Mouse (Mus musculus) neural tube, embryonic 10.5 days (tissue): ENCODE measurements around the gene Ms4a18.
"Not testable (repeated sequence)": the region's sequence is repeated elsewhere in the genome, so short reads cannot be mapped to it uniquely, and the experiment has no call there.

Experiments
- DNase-seq: peaks from one replicate; pipeline ENCODE4 v3.0.0-alpha.2; 2017; ENCODE audit warnings: low spot score; ENCODE audit errors: extremely low spot score

The Ms4a18 gene

GRCm38 (mm10) chr19:11017891-11018290 is at the start of gene Ms4a18:
Ms4a18 (minus strand) TSS chr19:11018031.
- no peak for DNase-seq

GRCm38 (mm10) chr19:11065202-11065875 is 47.5 kb upstream of the Ms4a18 start:
- no peak for DNase-seq

GRCm38 (mm10) chr19:11060900-11061299 is 43.1 kb upstream of the Ms4a18 start:
- no peak for DNase-seq

- DNase-seq = no peak
Measured at GRCm38 (mm10) chr19:11059967-11060366, 42.1 kb upstream of the Ms4a18 start.

- not testable (repeated sequence) for DNase-seq
Measured at GRCm38 (mm10) chr19:11055700-11056099, 37.9 kb upstream of the Ms4a18 start.

- DNase-seq = no peak
Measured at GRCm38 (mm10) chr19:11053277-11053676, 35.4 kb upstream of the Ms4a18 start.

GRCm38 (mm10) chr19:11052877-11053276 is 35.0 kb upstream of the Ms4a18 start:
- no peak for DNase-seq

GRCm38 (mm10) chr19:11050286-11050685 is 32.5 kb upstream of the Ms4a18 start:
- DNase-seq = no peak

- DNase-seq = no peak
Measured at GRCm38 (mm10) chr19:11049426-11049825, 31.6 kb upstream of the Ms4a18 start.

GRCm38 (mm10) chr19:11048503-11048902 is 30.7 kb upstream of the Ms4a18 start:
- DNase-seq = no peak

- DNase-seq = no peak
Measured at GRCm38 (mm10) chr19:11048009-11048408, 30.2 kb upstream of the Ms4a18 start.

GRCm38 (mm10) chr19:11044996-11045711 is 27.3 kb upstream of the Ms4a18 start:
- DNase-seq = peak; percentile 74

GRCm38 (mm10) chr19:11044671-11044995 is 26.8 kb upstream of the Ms4a18 start:
- DNase-seq = no peak

GRCm38 (mm10) chr19:11037570-11037969 is 19.7 kb upstream of the Ms4a18 start:
- DNase-seq = no peak

GRCm38 (mm10) chr19:11022382-11022781 is 4.6 kb upstream of the Ms4a18 start:
- no peak for DNase-seq

- no peak for DNase-seq
Measured at GRCm38 (mm10) chr19:11017251-11017650, 580 bp downstream of the Ms4a18 start.

GRCm38 (mm10) chr19:11015998-11016397 is 1.8 kb downstream of the Ms4a18 start:
- DNase-seq = no peak

GRCm38 (mm10) chr19:11015468-11015867 is 2.4 kb downstream of the Ms4a18 start:
- no peak for DNase-seq

GRCm38 (mm10) chr19:10993150-10993549 is 24.7 kb downstream of the Ms4a18 start, which contains the start of gene Ms4a15:
Ms4a15 (minus strand) TSS chr19:10993250.
- no peak for DNase-seq

- no peak for DNase-seq
Measured at GRCm38 (mm10) chr19:10991911-10992310, 25.9 kb downstream of the Ms4a18 start.

- no peak for DNase-seq
Measured at GRCm38 (mm10) chr19:10990751-10991150, 27.1 kb downstream of the Ms4a18 start.

GRCm38 (mm10) chr19:10988563-10988962 is 29.3 kb downstream of the Ms4a18 start:
- DNase-seq = no peak

- no peak for DNase-seq
Measured at GRCm38 (mm10) chr19:10985889-10986288, 31.9 kb downstream of the Ms4a18 start.
